Mouse (Mus musculus) heart, adult 9 months (tissue): ENCODE measurements around the gene Gria2.
A peak's percentile ranks its signal among the peaks of the same experiment; 100 is the strongest.

Source experiments
- DNase-seq, 2 experiments: peaks; one replicate each; pipeline ENCODE4 v3.0.0; 2022; ENCODE audit warnings: low spot score in 2 of 2

The Gria2 gene

DNA sequence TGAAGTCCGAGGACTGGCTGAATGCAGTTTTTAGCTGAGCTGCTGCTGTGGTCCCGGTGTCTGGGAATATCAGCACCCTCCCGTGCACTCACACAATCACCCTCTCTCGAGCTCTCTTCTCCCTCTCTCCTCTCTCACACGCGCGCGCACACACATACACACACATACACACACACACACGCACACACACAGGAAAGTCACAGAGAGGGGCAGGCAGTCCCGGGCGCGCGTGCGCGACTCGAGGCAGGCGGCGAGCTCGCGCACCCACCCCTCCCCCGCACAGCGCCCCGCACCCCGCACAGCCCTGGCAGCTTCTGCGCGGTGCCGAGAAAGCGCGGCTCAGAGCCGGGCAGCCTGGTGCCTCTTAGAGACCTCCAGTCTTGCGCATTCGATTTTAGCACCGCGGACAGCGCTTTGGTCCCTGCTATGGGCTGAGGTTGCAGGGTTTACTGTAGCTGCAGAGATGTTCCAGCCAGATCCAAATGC, at the start of gene Gria2:
Gene Gria2 (minus strand): TSS at position 240 of the 486 bp plus-strand sequence.
- peak in 1 of 2 experiments; percentile 2 for DNase-seq

DNA sequence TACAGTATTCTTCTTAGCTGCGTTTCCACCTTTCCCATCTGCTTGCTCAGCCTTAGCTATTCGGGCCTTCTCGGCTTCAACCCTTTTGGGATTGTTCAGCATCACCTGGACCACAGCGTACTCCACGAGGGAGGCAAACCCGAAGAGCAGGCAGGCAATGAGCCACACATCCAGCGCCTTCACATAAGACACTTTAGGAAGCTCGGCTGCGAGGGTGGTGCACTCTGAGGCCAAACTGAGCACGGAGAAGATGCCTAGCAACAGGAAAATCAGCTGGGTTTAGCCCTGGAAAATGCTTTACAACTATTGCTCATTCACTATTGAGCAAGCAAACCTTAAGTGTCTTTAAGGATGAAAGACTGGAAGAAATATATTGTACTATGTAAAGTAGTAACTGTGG, 48.3 kb upstream of the Gria2 start:
- DNase-seq, result no peak

DNA sequence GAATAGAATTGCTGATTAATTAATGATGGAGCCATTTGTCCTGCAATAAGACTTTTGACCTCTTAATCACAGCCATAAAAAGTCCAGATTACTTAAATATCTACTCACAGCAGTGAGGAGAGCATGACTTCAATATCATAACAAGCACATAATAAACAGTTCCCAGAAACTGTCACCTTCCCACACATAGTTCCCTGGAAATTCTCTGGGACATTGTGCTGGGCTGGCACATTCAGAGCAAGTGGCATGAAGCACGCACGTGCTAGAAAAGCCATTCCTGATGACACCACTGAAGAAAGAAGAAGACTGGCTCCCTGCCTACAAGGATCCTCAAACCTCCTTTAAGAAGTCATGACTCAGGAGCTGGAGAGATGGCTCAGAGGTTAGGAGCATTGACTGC, 43.0 kb upstream of the Gria2 start:
- DNase-seq, result no peak

DNA sequence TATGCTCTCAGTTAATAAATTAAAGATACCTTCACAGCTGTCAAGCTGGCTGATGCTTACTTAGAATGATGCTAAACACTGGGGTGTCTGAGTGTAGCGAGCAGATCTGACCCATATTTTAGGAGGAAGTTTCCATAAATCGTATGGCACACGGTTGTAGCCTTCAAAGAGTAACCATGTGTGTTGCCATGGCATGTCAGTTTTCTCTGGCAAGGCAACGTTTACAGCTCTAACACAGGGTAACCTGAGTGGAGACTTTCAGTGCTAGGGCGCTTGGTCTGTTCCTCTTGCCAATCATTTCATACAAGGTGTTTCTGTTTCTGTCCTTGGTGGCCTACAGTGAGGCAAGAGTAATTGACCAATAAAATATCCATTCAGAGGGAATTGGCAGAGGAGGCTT, 37.2 kb upstream of the Gria2 start:
- DNase-seq, result no peak

DNA sequence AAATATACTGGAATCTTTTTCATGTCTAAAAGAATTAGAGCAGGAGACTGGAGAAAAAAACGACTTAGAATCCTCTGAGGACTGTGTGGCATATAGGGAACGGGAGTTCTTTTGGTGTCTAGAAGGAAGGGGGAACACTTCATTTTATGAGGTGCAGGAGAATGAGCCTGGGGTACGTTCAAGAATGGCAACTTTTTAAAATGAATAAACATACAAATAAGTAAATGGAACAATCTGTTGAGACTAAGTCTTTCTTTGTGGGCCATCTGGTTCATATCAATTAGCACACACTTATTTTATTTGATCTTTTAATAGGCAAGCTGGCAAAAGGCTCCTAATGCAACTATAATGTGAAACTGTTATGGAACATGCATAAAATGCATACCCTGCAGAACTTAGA, 34.9 kb upstream of the Gria2 start:
- DNase-seq, result no peak

DNA sequence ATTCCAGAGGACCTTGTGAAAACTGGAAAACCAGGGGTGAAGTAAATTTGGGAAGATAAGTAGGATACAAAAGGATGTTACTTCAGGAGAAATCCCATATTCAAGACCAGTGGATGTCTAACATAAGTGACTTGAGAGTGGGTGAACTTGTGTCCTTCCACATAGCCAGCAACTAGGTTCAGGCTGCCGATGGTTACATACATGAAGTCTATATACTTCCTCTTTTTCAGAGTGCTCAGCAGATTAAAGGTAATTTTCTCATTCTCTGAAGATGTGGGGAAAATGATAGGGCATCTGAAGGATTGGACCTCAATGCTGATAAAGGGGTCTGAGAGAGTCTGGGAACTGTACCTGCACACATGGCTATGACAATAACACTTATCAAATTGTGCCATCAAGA, 21.3 kb upstream of the Gria2 start:
- DNase-seq, result no peak

DNA sequence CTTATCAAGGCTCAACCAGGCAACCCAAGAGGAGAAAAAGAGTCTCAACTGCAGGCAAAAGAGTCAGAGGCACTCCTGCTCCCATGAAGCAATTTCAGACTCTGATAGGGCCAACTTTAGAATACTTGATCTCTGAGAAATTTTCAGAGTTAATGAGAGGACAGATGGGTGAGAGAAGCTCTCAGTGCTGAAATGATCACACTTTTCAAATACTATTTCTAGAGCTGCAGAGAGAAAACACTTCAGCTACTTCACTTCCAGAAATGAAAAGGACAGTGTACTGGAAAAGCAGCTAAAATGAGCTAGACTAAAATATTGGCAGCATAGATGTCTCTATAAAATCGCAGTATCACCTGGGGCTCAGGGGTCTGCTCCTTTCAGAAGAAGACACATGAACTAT, 16.0 kb upstream of the Gria2 start:
- DNase-seq, result no peak

DNA sequence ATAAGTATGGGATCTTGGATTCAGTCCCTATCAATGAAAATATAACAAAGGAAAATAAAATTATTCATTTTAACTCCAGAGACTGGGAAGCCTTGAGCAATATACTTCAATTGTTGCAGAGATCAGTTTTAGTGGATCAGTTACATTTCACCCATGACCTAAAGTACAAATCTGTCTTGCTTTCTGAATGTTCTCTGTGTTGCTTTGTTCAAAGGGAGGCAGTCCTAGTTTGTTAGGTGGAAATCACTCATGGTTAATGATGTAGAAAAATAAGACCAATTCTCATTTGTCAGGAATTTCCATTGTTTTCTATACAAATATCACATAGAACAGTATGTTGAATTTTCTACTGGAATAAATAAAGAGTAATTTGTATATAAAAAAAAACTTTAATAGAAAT, 11.1 kb upstream of the Gria2 start:
- no peak for DNase-seq

DNA sequence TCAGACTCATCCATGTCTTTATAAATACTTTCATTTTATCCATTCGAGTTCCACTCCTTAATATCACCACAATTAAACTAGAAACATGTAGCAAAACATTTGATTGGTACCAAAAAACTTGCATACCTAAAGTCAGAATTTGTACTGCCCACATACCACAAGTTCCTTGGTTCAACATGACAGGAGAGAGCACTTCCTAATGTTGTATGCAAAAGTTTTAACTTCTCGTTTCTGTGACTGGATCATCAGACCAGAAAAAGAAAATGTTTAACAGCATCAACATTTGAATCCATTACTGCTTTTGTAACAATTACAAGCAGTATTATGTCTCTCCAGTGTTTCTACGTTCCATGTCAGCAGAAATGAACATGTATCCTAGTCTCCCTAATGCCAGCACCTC, 9.6 kb upstream of the Gria2 start:
- DNase-seq, result no peak

DNA sequence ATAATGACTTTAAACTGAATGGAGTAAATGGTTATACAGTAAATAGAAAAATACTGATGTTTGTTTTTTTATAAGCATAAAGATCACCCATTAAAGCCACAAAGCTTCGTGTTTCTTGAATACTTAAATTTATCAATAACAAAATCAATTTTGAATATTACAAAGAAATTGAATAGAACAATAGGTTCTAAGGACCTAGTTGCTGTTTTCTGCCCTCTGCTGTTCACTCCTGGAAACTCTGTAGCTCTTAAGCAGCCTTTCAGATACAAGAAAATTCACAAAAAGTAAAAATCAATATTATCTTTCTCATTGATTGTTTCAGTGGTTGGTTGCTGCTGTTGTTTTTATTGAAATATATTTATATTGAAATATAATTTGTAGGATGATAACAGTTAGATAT, 2.7 kb upstream of the Gria2 start:
- DNase-seq, result no peak

DNA sequence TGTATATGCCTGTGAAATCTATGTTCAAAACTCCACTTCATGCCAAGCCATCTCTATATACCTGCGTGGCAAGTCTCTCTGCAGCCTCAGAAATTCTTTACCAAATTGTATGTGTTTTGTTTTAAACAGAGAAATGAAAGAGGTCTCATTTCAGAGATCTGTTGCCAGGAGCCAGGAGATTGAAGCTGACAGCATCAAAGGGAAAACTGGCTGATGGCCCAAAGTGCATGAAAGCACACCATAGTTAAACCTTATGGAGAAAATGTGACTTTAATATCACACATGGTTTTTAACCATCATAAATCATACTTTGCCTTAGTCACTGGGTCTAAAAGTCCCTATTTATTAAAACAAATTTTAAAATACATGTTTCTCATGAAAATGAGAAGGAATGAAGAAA, 1.2 kb upstream of the Gria2 start:
- DNase-seq, result no peak

DNA sequence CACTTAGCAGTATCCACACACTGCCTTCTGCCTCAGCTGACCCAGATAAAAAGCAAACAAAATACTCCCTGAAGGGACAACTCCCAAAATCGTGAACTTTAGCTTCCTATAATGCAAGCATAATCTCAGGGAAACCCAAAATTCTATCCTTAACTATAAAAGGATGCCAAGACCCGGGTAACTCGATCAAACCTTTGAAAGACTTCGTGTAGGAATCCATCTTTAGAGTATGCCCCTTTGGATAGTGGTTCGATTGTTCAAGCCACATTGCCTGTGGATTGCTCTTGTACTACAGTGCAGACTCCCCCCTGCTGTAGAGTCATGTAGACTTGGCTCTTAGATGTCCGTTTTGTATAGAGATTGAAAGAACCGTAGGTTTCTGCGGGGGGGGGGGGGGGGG, 576 bp upstream of the Gria2 start:
- no peak for DNase-seq

DNA sequence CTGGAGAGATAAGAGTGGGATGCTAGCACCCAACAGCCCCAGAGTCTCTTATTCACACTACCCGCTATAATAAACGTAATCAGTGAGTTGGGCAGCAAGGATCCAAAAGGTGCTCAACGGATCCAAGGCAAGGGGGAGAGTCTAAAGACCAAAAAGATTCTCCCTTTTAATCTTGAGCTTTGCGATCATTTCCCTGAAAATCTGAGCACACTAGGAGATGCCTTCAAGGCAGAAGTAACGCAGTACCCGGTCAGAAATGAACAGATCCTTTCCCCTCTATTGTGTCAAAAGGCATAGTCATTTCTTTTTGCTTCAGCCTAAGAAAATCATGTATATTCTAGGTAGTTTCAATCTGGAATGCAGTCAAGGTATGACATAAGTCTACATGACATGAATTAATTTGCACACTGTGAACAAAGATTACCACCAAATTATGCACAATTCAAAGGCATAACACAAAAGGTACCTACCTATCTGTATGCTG, 766 bp downstream of the Gria2 start:
- DNase-seq, result no peak

DNA sequence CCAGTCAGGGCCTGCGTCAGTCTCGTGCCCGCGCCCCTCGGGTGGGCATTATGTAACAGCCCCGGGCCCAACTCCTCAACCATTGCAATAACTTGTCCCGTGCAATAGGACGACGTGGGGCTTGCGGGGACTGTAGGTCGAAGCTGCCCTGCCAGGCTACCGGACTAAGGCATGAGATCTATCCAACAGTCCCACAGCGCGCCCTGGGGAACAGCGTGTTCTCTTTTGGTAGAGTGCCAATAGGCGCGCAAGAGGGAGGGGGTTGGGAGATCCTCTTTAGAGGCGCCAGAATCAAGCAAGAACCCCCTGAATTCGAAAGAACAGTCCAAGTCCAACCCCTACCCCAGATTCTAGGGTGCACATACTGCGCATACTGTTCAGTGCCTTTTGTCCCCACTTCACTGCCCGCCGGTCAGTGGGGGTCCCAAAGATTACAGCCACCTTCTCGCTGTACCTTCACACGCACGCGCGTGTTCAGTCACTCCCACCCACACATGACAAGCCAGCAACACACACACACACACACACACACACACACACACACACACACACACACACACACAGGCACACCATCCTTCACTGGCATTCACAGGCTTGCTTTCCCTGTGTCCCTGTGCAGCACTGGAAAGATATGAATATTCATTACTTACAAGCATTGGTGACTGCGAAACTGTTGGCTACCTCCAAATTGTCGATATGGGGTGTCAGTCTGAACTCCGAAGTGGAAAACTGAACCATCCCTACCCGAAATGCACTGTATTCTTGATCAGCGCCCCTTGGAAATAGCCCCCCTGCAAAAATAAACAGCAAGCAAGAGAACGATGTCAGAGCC, 1.4 kb downstream of the Gria2 start:
- DNase-seq, result no peak

DNA sequence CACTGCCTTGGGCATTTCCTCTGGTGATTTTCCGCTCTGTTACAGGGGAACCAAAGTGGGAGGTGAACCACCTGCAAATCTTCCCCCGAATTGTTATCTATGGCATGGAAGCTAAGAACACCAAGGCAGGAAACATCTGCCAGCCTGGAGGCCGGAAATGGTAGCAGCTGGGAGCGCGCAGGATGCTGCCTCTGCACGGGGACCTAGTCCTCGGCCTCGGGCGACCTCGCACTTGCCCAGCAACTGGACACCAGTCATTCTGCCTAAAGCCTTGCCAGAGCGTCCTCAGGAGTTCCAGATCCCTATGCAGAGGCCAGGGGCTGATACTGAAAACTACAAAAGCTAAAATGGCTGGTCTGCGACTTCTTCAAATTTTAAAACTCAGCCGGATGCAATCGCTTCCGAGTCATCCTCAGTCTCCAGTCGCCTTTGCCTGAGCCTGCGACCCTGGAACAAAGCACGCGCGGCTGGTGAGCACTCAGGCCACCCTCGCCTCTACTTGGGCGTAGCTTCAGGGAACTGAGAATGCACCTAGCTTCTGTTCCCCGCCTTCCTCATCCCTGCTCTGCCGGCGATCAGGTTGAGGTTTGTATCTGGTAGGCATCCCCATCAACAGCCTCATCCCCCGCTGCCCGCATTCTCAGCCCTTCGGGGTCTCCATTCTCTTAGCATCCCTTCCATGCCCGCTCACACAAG, 2.2 kb downstream of the Gria2 start:
- no peak for DNase-seq

DNA sequence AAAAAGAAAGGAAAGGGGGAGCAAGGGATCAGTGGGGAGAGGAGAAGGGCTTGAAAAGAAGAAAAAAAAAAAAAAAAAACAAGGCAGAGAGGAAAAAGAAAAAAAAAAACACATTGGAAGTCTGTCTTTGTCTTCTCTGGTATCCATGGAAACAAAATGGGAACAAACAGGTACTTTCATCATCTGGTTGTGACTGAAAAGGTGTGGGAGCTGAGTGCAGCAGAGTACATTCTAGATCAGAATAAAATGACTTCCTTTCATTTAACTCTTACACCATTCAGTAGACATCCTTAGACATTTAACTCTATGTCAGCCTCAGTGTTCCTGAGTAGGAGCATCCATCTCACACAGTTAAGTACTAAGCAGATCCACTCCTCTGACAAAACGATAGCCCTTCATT, 4.7 kb downstream of the Gria2 start:
- no peak for DNase-seq

DNA sequence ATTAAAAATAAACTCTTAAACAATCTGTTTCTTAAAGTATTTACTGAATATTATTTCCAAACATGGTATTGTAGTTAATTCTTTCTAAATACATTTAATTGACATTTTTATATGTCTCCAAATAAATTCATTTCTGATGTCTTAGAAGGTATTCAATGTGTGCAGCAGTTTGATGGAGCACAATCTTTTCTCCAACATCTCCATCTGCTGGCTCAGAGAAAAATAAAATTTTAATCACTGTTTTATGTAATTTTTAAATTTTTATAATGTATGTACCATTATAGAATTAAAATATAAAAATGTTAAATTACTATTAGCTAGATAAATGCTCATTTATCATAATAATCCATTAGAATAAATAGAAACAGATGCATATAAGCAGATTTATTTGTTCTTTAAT, 5.9 kb downstream of the Gria2 start:
- no peak for DNase-seq

DNA sequence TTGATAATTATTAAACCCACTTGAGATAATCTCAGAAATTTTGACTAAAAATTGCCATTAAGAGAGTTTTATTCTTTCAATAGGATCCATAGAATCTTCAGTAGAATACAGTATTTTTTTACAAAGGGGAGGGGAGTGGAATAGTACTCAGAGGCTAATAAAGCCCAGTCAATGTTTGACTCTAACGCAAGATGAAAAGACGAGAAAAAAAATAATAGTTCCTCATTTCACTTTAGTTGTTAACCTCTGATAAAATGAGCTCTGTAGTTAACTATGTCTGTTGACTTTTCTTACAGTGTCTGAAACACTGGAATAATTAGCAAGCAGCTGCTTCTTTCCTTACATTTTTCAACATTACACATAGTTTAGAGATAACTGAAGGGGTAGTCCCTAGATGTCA, 7.4 kb downstream of the Gria2 start:
- no peak for DNase-seq

DNA sequence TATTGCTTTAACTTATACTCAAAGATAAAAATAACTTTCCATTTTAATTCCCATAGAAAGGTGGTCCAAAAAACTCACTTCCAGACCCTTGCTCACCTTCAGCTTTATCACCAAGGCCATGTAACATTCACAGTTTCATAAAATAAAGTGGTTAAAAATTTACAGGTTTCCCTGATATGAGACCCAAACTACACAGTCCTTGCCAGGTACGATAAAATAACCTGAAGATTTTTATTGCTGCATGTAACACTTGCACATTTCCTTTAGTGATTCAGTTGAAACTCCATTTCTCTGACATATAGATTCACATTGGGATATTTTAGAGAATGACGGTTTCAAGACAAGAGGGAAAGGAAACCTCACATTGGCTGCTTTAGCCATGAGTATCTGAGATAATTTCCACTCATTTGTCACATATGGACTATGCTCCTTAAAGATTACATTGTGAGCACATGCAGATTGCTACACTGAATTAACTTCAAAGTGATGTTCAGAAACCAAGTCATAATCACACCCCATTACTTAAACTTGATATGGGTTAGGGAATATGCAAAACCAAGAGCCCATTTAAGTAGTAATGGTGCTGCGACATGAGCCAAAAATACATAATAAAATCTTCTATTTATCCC, 15.4 kb downstream of the Gria2 start:
- no peak for DNase-seq

DNA sequence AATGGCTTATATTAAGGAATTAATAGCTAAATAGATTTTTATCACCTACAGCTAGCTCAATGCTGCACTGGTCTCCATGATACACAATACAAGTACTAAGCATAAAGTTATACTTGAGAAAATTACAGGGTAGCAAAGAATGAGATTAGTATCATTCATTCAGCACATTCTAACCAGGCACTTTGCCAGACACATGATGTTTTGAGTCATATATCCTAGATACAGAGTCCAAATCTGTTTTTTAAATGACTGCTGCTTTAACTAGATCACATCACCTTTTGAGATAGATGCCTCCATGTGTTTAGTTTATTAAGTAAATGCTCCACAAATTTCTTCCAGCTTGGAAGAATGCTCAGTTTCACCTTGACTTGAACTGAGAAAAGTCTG, 21.5 kb downstream of the Gria2 start:
- DNase-seq, result no peak

DNA sequence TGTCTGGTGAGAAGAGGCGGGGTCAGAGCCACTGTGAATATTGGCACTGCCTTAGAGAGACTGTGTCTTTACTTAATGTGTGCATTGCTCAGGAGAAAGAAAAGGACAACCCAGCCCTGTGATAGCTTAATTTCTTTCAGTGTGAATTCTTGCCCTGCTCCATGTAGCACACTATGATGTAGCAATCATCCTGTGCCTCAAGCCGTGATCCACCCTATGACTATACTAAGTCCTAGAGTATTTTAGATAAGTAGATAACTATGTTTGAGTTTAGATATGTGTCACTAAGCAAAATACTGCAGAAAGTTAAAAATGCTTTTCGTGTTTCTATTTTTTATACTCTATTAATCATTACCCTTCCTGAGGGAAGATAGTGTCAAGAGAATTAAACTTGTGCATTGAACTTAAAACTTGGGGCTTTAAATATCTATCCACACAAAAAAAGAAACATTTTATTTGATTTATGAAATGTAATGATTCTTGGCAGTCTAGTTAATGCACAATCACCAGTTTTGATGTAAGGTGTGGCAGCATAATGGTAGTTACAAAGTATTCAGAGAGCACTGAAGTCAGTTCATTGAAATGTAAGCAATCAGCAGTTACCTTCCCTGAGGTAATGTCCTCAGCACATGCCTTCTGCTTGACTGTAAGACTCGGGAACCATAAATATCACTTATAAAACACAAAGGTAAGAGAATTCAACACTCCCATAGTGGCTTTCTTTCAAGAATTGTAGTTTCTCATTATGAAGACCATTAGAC, 22.1 kb downstream of the Gria2 start:
- no peak for DNase-seq

DNA sequence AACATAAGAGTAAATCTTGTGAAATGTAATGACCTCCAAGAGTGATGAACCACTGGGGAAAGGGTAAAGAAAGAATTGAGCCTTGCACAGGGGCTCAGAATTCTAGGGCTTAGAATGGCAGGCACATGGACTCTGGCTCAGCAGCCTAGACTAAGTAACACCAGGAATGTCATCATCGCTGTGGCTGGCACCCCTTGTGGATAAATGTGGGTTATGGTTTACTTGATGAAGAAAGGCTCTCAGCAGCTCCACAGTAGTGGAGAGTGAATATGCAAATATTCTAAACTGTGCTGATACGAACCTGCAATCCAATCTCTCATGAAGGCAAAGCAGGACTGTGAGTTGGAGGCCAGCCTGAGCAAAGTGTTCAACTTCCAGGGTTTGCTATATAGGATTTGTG, 26.0 kb downstream of the Gria2 start:
- no peak for DNase-seq
